Comparison of ENCODE assay signal across 8 mouse cellular contexts in genomic region chr17:49898849-49899331, GRCm38 (mm10).
DNase-seq lines count a peak whose midpoint lies in the region; TF ChIP-seq lines count a peak whose summit lies in the region.

No protein-coding gene starts in this region.

- 13% methylated on average over 7 of the region's 7 CpGs for WGBS in heart, adult 2 months
- 13% methylated on average over 7 of the region's 7 CpGs for WGBS in kidney, adult 2 months
- 23% methylated on average over 7 of the region's 7 CpGs for WGBS in limb, embryonic 10.5 days

- DNase-seq in heart, adult 2 months: peak; percentile 53 to 79
- DNase-seq in heart, adult 11 months: no peak
- peak; percentile 44 to 72 for DNase-seq in gastrocnemius, postnatal 36 days
- peak; percentile 71 for DNase-seq in kidney, adult 2 months
- peak; percentile 87 for DNase-seq in limb, embryonic 10.5 days (ENCODE audit: low spot score)
- DNase-seq in naive thymus-derived CD4-positive, alpha-beta T cell, adult 2 months (ENCODE audit: low read depth): peak; percentile 54
- peak; percentile 64 for DNase-seq in splenic B cell, adult 2 months (ENCODE audit: low read depth, low spot score)

- TF ChIP-seq POLR2A in heart, adult 2 months (IDR thresholded peaks at IDR 0.05; ENCODE audit: insufficient read depth, low read depth, low read length): no peak
- TF ChIP-seq POLR2A in cortical plate, adult 2 months (IDR thresholded peaks at IDR 0.05; ENCODE audit: extremely low read depth, insufficient read depth, low read length): no peak
- TF ChIP-seq POLR2A in kidney, adult 2 months (IDR thresholded peaks at IDR 0.05; ENCODE audit: low read depth, low read length): no peak

- no peak overlapping the region for H3K4me3 ChIP-seq in heart, adult 2 months
- no peak overlapping the region for H3K4me3 ChIP-seq in cortical plate, adult 2 months (ENCODE audit: insufficient read depth, low read length)
- no peak overlapping the region for H3K4me3 ChIP-seq in kidney, adult 2 months (ENCODE audit: insufficient read depth, low read depth, low read length)
- H3K4me3 ChIP-seq in limb, embryonic 10.5 days: no peak overlapping the region

- H3K79me2 ChIP-seq in heart, adult 2 months (replicated peaks; ENCODE audit: control insufficient read depth, insufficient read depth, low read length): no peaks in the 10 kb centered on the region

- no peaks in the 10 kb centered on the region for H3K9me3 ChIP-seq in limb, embryonic 10.5 days (replicated peaks)

- H3K36me3 ChIP-seq in heart, adult 2 months (ENCODE audit: control insufficient read depth, insufficient read depth, low read length): no peaks in the 10 kb centered on the region
- no peaks in the 10 kb centered on the region for H3K36me3 ChIP-seq in kidney, adult 2 months (ENCODE audit: control insufficient read depth, insufficient read depth, low read length)
- H3K36me3 ChIP-seq in limb, embryonic 10.5 days: no peaks in the 10 kb centered on the region
- no peaks in the 10 kb centered on the region for H3K36me3 ChIP-seq in splenic B cell, adult 2 months (ENCODE audit: control insufficient read depth, insufficient read depth, low read length, poor library complexity, severe bottlenecking)

- H3K9ac ChIP-seq in heart, adult 2 months (ENCODE audit: low read depth, low read length): no peak overlapping the region

- TF ChIP-seq CTCF in heart, adult 2 months (IDR thresholded peaks at IDR 0.05): peak; percentile 88
- TF ChIP-seq CTCF in cortical plate, adult 2 months (IDR thresholded peaks at IDR 0.05; ENCODE audit: extremely low read depth, insufficient read depth, low read length): peak; percentile 98
- TF ChIP-seq CTCF in kidney, adult 2 months (conservative IDR thresholded peaks at IDR 0.05; ENCODE audit: insufficient read depth, insufficient read length, low read depth, low read length): peak; percentile 93

- peak; percentile 73; the same call in 1 of the 2 replicates for TF ChIP-seq EP300 in heart, adult 2 months (IDR thresholded peaks at IDR 0.05; ENCODE audit: insufficient read depth, low read depth, low read length)

- no peaks in the 10 kb centered on the region for H3K27me3 ChIP-seq in heart, adult 2 months (ENCODE audit: control insufficient read depth, insufficient read depth, low read length)
- no peaks in the 10 kb centered on the region for H3K27me3 ChIP-seq in kidney, adult 2 months (replicated peaks; ENCODE audit: control insufficient read depth, insufficient read depth, low read length)
- H3K27me3 ChIP-seq in limb, embryonic 10.5 days (ENCODE audit: low read depth, poor library complexity, severe bottlenecking): peaks cover 22% of the 10 kb centered on the region
- H3K27me3 ChIP-seq in splenic B cell, adult 2 months (ENCODE audit: control insufficient read depth, insufficient read depth, low read length, poor library complexity, severe bottlenecking): no peaks in the 10 kb centered on the region

- no peak overlapping the region for H3K27ac ChIP-seq in heart, adult 2 months
- no peak overlapping the region for H3K27ac ChIP-seq in cortical plate, adult 2 months (ENCODE audit: insufficient read depth, low read length)
- no peak overlapping the region for H3K27ac ChIP-seq in kidney, adult 2 months (ENCODE audit: insufficient read depth, low read depth, low read length)
- H3K27ac ChIP-seq in limb, embryonic 10.5 days: 0 out of 2 replicates have a peak overlapping the region, but pooled peaks have one; percentile 26

- intact Hi-C loops in heart, adult 2 months (cut with DNase I): loop anchor here (1.0 to 5.0 kb wide), 2 partner anchors 367 to 431 kb away; no protein-coding TSS in a partner anchor
- intact Hi-C loops in gastrocnemius, postnatal 36 days (cut with DNase I): loop anchor here (1.0 kb wide), 1 partner anchor 431 kb away; no protein-coding TSS in a partner anchor

- no peaks in the 10 kb centered on the region for H3K4me1 ChIP-seq in heart, adult 2 months (ENCODE audit: control insufficient read depth, insufficient read depth, low read length)
- H3K4me1 ChIP-seq in cortical plate, adult 2 months (ENCODE audit: control insufficient read depth, insufficient read depth, low read length): no peaks in the 10 kb centered on the region
- H3K4me1 ChIP-seq in kidney, adult 2 months (ENCODE audit: control insufficient read depth, insufficient read depth, low read length): no peaks in the 10 kb centered on the region
- peaks cover 13% of the 10 kb centered on the region for H3K4me1 ChIP-seq in limb, embryonic 10.5 days
